Mouse (Mus musculus) kidney, adult 9 months (tissue): ENCODE results near the gene Slc25a27.

Experiments
- DNase-seq: peaks from one replicate; pipeline ENCODE4 v3.0.0; 2022

Gene Slc25a27

DNA sequence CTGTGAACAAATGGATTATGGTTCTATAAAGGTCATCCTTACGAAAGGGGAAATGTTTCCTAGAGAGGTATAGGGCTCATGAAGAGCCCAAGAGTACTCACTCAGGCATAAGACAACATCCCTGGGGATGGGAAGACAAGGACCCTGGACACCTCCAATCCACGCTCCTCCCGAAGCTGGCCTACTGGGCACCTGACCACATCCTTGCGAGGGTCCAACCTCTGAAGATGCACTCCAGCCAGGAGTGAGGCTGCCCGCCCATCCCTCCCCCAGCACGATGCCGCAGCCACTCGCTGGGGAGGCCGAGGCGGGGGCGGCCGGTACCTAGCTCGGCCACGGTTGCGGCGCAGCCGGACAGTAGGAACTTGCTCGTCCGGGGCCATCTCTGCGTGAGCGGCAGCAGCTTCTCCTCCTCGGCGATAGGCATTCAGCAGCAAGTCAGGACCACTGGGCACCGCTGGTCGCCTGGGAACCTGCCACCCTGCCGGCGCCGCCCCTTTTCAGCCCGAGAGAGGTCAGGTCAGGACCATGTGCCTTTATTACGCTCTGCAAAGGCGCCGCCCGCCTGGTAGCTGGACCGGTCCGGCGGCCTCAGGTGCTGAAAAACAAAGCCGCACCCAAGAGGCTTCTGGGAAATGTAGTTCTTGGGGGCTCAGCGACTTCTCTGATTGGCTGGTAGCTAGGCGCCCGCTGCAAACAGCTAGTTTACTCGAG is at the start of gene Slc25a27:
TSS of gene Slc25a27 (minus strand) at position 639 of the 714 bp plus-strand sequence.
- peak; percentile 96 for DNase-seq

DNA sequence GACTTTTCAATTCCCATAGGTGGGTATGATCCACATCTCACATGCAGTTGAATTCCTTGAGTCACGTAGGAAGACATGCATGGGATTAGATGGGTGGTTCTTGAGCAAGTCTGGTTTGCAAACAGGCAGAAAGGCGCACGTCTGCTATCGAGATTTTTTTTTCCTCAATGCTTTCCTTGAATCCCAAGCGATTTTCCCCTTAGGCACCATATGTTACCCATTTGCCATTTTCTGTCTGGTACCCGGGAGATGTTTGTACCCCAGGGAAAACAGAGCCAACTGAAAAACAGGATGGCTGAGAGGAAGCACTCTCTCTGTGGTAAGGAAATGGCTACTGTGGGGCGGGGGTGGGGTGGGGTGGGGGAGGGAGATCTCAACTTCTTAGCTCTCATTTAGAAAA is 49.6 kb upstream of the Slc25a27 start:
- DNase-seq = no peak

DNA sequence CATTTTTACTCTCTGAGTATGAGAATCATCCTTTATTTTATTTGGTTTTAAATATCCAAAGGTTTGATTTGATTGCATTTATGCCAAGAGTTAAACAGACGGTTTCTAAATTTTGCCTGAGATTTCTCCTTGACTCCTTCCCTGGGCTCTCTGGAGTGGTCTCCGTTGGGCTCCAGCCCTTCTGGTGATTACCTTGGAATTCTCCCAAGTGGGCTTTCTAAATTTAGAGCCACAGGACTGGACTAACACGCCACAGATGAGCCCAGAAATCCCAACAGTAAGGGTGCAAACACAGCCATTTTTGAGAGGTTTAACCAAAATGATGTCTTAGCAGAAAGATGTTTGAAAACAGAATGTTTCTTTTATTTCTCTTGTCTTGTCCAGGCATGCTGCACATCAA is 47.2 kb upstream of the Slc25a27 start:
- no peak for DNase-seq

- no peak for DNase-seq
Measured at GRCm38 (mm10) chr17:43711557-43712352, 44.7 kb upstream of the Slc25a27 start.

- peak; percentile 26 for DNase-seq
Measured at GRCm38 (mm10) chr17:43707254-43707653, 40.2 kb upstream of the Slc25a27 start.

- DNase-seq = no peak
Measured at GRCm38 (mm10) chr17:43706749-43707148, 39.7 kb upstream of the Slc25a27 start.

DNA sequence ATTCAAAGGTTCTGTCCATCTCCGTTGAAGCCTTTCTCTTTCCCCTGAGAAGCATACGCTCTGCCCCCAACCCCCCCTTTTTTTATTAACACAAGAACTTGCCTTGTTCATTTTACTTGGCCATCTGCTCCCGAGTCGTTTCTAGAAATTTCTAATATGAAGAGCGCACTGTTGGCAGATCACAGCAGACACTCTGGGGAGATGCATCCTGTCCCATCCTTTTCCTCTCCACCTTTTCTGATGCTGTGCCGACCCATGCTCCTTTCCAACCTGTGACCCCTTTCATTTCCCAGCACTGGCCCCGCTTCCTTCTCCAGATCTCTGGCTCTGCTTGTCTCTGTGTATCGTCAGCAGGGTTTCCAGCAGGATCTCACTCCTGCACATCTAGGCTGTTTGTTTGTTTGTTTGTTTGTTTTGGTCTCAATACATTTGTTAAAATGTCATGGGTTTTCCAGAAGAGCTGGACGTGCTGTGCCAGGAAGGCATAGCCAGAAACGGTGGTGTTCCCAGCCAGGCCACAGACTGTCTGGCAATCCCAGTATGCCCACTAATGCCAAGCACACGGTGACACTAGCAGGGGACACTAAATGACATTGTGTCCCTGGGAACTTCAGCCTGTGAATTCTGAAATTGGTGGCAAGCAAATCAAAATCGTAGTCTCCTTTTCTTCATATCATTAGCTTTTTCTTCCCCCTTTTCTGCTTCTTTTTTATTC is 37.4 kb upstream of the Slc25a27 start:
- no peak for DNase-seq

DNA sequence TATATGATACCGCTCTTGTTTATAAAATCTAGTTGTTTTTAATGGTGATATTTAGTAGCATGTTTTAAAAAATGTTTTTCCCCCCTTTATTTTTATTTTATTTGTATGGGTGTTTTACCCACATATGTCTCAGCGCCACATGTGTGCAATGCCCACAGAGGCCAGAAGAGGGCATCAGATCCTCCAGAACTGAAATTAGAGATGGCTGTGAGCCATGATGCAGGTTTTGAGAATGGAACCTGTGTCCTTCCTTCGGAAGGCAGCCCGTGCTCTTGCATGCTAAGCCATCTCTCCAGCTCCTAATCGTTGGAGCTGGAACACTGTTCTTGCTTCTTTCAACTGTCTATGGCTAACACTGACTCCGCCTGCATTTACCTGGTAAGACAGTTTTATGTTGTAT is 34.0 kb upstream of the Slc25a27 start:
- peak; percentile 58 for DNase-seq

GRCm38 (mm10) chr17:43698997-43699649 is 32.1 kb upstream of the Slc25a27 start:
- DNase-seq = peak; percentile 71

DNA sequence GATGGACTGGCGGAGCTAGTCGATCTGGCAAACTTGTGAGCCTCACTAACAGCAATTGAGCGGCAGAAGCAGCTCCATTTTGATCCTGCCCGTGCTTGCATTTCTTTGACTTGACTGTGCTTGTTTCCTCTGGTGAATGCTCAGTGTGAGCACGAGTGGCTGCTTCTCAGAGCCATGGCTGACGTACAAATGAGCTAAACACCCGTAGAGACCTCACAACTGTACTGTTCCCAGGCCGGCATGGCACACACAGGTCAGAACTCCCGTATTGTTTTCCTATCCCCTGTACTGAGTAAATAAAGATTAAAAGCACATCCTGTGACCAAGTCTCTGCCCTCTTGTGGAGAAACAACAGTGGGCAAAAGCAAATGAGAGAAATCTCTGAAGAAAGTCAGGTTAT is 22.6 kb upstream of the Slc25a27 start:
- DNase-seq = no peak

DNA sequence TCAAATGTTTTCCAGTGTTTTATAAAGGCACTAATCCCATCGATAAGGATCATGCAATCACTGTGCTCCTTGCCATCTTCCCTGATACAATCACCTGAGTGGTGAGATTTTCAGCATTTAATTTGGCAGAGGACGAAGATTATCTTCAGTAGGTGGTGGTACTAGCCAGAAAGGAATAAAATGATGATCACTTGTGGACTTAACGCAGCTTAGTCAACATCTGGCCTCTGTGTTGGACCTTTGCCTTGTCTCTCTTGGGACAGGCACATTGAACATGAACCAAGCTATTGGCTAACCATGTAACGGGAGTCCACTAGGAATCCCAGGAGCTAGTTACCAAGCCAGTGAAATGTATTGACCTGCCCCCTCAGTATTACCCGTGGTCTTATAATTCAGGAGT is 17.6 kb upstream of the Slc25a27 start:
- no peak for DNase-seq

- DNase-seq = no peak
Measured at GRCm38 (mm10) chr17:43684086-43684485, 17.1 kb upstream of the Slc25a27 start.

- no peak for DNase-seq
Measured at GRCm38 (mm10) chr17:43677317-43677716, 10.3 kb upstream of the Slc25a27 start.

GRCm38 (mm10) chr17:43676241-43676640 is 9.2 kb upstream of the Slc25a27 start:
- no peak for DNase-seq

DNA sequence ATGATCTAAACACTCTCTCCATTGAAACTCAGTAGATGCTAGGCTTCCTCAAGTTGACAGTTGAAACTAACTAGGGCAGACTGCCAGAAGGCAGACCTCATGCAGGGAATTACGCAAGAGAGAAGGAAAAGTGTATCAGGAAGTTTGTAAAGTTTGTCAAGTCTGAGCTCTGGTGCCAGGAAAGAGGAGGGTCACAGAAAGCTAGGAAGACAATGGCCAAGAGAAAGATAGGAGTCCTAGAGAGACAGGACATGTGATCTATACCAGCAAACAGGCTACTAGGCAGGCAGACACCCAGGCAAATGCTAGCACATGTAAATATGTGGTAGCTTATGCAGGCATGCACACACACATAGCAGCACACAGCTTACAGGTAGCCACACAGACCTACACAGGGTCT is 8.2 kb upstream of the Slc25a27 start:
- peak; percentile 21 for DNase-seq

- no peak for DNase-seq
Measured at GRCm38 (mm10) chr17:43671907-43672306, 4.9 kb upstream of the Slc25a27 start.

DNA sequence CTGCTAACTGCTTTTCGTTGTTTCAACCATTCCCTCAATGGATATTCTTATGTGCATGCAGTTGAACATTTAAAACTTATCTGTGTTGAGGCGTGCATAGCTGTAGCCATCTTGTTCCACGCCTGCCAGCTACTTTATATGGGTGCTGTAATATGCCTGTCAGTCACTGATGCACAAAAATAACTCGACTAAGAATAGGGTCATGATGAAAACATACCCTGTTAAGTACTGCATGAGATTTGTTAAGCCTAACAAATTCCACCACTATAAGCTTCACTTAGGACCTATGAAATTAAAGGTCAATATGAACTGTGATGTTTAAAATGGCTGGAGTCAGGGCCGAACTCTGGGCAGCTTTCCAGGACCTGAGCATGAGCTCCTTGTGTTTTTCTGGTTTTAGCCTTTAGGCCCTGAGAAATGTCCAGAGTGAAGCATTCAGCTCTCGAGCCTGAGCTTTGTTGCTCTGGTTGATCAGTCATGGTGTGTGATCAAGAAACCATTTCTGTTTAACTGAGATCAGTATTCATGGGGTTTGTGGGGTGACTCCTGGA is 2.2 kb upstream of the Slc25a27 start:
- DNase-seq = no peak

- DNase-seq = no peak
Measured at GRCm38 (mm10) chr17:43667290-43667843, 353 bp upstream of the Slc25a27 start, which contains the start of gene Cyp39a1. Cyp39a1 (plus strand) TSS chr17:43667425.

DNA sequence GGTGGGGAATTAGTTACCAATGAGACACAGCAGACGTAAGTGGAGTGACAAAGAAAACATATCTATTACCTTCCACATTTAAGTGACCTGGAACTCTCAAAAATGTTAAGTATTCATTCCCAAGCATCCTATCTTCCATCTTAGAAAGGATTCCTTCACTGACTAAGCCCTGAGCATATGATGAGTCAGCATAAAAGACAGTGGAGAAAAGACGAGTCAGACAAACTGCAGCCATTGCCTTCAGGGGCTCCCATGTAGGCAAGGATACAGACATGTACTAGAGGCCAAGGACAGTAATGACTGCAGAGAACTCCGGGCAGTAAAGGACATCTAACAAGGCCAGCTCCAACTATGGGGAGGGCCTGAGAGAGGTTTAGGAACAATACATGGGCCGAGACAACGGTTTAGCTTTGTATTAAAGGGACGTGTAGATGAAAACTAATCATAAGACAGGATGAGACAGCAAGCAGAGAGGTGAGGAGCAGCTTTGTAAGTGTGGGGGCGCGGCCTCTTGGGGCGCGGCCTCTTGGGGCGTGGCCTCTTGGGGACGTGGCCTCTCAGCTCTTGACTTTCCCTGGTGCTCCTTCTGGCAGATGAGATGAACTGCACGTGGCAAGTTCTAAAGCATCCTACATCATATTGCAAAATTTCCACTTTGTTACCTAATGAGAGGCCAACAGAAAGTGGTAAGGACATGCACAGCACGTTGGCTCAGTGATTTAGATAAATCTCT is 15.5 kb downstream of the Slc25a27 start:
- no peak for DNase-seq

- DNase-seq = no peak
Measured at GRCm38 (mm10) chr17:43649641-43650436, 17.2 kb downstream of the Slc25a27 start.

DNA sequence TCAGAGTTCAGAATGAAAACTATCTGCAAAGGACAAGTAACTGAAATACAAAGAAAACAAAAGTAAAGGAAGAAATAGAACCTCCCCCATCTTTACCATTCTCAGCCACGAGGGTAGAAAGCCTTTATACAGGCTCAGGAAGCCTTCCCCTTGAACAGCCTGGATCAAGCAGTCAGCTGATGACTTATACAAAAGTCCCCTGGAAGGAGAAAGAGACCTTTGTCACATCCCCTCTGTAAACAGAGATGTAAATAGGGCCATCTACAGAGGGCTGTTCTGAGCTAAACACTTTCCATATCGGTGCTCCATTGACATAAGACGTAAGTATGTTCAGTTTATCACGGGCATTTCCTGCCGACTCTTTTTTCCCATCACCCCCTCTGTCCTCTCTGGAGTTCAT is 20.1 kb downstream of the Slc25a27 start:
- DNase-seq = no peak
